Mouse (Mus musculus) thymus, postnatal 25 days (tissue): ENCODE measurements at regions not wholly inside any gene's neighbourhood (a gene's known extent, or its start where the extent isn't known, plus 50 kb on each side); places are given as distances from the start of the nearest gene placed in this dataset.

Source experiments
- DNase-seq: peaks from one replicate; pipeline ENCODE4 v3.0.0; 2022

DNA sequence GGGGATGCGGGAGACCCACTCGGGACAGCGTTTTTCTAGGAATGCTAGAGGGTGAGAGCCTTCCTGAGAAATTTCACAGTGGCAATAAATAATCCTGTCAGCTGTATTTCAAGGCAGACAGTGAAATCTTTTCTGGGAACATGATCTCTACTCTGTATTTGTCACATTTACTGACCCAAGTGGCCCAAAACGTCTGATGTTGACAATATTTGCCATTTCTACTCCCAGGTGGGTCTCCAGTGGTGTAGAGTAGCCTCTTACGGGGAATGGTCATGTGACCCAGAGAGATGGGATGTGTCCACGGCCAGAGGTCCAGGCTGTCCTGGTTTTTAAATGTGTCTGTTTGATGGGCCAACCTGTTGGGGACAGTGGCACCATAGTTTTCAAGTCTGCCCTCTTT is 183.5 kb downstream of the Pten start:
- no peak for DNase-seq

DNA sequence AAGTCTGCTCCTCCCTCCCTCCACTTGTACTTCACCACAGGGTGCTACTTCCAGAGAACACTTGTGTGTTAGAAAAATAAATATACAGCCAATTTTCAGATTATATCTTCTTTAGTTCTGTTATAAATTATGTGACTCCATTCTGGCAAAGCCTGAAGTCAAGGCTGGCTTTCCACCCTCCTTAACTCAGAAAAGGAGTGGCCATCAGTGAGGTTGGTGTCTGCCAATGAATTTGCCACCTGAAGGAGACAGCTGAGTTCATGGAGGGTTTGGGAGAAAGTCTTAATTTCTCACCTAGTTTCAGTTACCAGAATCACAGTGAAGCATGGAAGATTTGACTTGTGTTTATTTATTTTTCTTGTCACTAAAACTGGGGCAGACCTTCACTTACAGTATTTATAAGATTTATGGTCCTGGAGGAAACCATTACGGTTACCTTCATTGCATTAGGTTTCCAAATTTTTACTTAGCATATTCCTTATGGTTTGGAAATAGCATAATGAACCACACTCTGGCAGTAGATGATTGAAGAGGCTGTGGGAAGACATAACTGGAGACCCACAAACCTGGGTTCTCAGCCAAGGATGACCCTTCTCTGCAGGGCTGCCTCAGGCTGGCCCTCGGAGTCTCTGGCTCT is 186.4 kb downstream of the Pten start:
- DNase-seq: no peak

DNA sequence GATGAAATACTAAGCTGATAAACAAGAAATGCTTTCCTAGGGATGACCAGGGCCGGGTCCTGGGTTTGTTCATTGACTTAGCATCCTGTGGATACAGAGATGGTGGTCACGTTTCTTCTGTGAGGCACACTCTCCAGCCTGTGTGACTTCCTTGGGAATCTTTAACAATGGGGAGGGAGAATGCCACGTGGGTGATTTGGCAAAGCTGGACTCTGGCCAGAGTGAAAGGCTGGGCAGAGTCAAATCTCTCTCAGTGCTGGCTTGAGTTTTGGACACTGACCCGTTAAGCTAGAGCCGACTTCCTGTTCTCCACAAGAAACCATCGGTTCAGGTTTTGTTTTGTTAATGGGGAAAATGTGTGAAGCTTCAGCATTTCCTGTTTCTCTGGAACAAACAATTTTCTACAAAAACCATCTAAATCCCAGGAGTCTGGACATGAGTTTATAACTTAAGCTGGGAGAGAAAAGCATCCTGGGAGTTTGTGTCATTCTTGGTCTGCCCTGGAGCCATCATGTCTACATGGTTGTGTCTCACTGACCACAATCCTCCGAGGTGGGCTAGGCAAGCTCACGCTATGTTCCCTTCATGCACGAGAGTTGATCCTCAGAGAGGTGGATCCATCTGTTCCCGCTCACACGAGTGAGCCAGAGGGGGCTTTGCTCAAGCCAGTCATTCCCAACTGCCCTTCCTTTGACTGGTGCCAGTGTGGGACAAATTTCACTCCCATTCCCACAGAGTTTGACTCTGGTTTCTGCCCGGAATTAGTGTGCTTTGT is 190.0 kb downstream of the Pten start:
- DNase-seq: no peak

DNA sequence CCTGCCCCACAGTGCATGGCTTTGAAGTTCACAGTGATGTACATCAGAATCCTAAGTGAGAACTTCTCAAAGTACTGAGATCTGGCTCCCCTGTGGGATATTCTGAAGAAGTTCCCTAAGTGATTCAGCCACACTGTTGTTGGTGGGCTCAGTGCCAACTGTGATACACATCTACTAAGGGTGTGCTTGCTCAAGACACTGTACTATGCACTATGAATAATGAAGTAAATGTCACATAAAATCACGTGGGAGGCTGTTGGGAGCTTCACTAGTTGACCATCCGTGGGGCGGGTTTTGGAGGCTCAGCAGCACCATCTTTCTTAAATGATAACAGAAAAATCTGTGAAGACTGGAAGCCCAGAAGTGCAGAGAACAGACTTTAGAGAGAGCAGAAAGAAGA is 193.0 kb downstream of the Pten start:
- DNase-seq: no peak

DNA sequence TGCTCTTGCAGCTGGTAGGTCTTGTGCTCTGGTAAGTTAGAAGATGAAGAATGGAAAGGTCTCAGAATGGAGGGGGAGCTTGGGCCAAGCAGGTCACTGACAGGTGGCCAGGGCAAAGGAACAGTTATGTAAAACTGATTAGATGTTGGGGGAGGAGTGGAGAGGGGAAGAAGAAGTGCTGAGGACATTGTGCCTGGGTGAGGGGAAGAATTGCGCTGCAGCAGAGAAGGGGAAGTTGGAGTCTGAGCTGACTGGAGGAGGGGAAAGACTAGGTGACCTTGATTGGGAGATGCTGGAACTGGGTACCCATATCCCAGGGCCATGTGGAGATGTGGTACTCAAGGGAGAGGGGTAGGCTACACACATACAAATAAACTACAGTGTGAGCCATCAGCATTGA is 193.5 kb downstream of the Pten start:
- DNase-seq: no peak

DNA sequence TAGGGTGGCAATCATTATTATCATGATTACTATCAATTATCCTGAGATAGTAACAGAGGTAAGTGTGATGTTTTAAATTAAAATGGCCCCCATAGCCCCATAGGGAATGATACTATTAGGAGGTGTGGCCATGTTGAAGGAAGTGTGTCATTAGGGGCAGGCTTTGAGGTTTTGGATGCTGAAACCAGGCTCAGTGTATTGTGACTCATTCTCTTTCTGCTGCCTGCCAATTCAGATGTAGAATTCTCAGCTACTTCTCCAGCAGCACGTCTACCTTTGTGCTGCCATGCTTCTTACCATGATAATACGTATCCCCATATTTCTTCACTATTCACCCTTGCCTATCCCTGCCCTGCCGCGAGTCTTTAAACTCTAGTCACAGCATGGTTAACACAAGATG is 195.1 kb downstream of the Pten start:
- no peak for DNase-seq

DNA sequence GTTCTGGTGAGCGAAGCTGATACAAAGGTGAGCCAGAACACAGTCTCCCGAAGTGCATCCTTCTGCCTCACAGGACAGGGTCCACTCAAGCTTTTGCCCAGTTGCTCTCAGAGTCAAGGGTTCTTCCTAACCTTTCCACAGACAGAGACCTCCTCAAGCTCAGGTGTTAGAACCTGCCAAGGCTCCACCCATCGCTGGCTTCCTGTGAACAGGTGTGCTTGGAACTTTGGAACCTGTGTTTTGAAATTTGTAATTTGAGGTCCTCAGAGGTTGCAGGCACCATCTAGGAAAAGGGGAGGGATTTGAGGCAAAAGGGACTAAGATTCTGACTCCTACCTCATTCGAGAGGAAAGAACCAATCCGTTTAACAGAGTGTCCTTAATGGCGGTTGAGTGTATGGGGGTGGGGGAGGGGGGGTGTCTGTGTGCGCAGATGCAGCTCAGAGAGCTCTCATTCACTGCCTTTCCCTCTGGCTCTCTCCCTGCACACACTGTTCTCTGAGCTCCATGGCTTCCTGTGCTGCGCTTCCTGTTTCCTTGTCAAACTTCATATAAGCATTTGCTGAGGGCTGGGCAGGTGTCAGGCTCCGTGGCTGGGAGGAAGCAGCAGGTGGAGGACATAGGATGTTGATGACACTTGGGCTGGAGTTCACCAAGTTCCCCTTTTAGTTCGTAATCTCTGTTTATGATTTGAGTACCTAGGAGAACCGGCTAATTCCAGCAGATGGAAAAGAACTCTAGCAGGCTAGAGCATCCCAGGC is 195.8 kb downstream of the Pten start:
- DNase-seq: peak; percentile 73

DNA sequence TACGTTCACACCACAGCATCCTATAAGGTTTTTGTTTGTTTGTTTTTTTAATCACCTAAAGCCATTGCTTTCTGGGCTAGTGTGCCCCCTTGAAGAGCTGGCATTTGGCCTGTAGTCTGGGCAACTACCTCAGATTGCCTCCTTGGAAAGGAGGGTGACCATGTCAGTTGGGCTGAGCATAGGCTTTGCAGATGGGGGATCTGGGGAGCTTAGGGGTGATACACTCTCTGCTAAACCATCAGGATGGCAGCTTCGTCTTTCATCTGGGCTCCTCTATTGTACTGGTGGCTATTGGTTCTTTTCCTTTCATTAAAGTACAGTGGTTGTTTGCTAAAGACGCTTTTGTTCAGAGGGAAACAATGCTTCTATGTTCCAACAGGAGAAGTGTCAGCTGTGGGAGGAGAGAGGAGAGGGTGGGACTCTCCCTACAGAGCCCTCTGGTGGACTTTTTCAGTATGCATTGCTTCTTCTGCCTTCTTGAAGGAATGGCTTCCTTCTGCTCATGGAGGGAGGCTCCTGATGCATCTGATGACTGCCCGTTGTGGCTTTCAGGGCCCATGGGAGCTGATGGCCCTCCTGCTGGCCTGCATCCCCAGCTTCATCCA is 196.8 kb downstream of the Pten start:
- DNase-seq: peak; percentile 64

DNA sequence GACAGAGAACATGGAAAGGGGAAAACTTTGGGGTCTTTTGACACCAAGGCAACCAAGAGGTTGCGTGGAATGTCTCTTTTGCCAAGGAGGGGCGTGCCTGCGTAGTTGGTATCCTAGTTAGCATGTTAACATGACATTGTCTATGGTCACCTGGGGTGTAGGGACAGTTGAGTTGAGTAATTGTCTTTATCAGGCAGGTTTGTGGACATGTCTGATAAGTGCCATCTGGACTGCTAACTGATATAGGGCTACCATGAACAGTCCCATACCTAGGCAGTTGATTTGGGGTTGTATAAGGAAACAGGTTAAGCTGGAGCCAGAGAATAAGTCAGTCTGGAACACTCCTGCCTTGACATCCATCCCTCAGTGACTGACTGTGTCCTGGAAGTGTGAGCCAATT is 197.6 kb downstream of the Pten start:
- no peak for DNase-seq

DNA sequence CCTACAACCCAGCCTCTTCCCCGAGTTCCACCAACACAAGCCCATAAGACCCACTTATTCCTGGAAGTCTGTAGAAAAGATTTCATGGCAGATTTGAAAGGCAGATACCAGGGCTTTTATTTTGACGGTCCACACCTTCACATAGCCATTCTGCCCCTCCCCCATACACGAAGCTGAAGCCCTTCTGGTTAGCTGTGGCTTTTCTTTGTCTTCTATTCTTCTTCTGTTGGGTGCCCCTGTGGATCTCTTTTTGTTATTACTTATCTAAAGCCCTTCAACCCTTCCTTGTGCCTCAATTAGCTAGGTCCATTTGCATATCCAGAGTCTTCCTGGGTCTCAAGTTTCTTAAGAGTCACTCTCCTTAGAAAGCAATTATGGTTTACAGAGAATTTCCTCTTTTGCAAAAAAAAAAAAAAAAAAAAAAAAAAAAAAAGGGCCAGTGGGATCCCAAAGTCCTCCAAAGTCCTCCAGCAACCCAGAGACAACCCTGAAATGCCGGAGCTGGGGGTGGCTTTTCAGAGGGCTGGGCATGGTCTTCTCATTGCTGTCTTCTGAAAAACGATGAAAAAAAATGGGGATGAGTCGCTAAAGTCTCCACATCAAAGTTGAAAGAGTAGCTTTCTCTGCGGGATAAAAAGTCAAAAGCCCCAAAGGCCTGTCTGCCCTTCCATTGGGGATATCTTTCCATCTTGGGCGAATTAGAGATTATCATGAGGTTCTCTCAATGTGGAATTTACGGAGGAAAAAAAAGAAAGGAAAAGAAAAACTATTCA is 199.0 kb downstream of the Pten start:
- peak; percentile 42 for DNase-seq

DNA sequence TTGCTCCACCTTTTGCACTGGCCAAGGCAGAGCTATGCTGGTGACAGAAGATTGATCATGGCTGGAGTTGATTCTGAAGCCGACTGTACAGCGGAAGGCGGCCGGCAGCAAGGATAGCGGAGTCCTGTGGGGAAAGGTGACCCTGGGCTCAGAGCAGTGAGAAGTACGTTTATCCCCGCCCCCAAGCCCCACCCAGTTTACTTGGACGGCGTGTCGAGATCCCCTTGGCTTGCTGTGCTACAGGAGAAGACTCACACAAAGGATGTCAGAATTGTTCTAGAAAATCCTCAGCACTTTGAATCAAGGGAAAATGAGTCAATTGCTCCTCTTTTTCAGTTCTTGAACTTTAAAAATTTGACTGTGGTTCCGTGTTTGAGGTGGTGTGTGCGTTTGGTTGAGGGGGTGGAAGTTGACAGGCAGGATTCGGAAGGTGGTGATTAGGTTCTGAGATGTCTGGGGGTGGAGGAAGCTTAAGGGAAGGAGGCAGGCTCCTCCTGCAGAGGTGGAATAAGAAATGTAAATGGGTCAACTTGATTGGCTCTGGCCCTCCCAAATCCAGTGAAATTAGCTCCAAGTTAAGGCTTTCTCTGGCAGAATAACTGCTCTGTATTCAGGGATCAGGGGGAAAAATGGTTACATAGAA is 199.7 kb downstream of the Pten start:
- DNase-seq: peak; percentile 41

DNA sequence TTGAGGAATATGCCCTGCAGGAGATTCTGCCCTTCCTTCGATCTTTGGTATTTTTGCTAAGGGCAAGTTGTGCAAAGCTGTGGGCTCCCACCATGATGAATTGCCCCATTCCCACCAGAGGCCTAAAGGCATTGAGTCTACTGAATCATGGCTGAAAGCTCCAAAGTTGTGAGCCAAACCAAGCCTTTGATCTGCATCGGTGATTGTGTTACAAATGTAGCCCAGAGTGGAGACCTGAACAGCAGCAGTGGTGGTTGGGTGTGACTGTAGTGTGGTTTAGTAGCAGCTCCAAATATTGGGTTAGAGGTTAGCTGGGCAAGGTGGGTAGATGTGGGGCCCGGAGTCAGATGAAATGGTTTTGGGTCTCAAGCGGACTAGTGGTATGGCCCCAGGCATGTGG is 201.0 kb downstream of the Pten start:
- DNase-seq: no peak

DNA sequence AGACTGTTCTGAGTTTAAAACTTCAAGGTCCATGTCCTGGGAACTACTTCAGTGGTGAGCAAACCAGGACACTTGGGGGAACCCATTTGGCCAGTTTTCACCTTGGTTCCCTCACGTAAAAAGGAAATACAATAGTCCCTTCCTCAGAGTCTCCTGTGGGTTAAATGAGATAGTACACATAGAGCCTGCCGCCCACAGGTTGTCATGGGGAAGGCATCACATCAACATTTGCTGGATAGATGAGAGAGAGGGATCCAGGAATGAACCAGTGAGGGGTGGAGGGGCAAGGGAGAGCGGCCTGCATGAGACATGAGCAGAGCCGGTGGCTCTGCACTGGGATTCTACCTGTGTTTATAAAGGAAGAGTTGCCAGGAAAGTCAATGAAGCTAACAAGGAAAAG is 201.5 kb downstream of the Pten start:
- DNase-seq: no peak

DNA sequence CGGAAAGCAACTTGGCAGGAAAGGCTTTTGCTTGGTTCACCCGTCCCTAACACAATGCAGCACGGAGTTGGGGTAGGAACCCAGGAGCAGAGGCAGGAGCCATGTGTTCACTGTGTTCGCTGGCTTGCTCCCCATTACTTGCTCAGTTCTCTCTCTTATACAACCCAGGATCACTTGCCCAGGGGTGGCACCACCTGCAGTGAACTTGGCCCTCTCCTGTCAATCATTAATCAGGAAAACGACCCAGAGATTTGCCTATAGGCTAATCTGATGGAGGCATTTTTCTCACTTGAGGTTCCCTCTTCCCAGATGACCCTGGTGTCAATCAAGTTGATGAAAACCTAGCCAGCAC is 202.5 kb downstream of the Pten start:
- no peak for DNase-seq

DNA sequence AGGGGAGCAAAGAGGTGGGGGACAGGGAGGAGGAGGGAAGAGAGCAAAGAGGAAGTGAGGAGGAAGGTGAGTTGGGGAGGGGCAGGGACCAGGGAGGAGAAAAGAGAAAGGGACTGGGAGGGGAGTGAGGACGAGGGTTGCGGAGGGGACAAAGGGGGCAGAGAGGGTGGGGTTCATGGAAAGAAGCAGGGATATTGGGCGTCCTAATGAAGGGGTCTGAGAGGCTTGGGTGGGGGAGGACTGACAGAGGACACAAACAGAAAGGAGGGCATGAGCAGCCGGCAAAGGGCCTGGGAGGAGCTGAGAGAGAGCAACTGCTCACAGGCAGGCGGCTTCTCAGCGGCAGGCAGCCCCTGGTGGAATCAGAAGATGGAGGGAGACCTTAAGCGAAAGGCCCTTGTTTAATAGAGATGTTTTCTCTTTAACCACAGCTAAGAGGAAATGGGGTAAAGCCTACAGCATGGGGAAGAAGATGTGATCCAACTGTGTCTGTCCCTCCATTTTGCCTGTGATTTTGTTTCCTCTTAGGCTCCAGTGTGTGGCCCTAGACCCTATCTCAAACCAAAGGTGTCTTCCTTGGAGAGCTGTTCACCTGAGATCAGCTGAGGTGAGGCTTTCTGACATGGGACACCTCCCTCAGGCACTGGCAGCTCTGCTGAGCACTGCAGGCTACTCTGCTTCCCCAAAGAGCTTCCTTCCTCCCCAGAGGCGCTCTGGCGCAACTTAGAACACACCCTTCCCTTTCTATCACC is 203.1 kb downstream of the Pten start:
- DNase-seq: peak; percentile 58

DNA sequence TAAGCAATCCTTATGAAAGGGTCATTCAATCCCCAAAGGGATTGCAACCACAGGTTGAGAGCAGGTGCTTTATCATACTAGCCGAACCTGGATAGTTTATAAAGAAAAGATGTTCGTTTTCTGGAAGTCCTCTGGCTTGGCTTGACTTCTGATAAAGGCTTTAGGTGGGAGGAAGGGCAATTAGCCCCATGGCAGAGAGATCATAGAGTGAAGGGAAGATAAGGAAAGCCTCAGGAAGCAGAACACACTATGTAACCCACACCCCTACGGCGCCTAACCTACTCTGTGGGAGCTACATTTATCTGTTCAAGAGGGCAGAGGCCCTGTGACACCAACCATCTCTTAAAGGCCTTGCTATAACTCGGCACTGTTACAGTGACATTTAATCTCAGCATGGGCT is 204.2 kb downstream of the Pten start:
- no peak for DNase-seq

DNA sequence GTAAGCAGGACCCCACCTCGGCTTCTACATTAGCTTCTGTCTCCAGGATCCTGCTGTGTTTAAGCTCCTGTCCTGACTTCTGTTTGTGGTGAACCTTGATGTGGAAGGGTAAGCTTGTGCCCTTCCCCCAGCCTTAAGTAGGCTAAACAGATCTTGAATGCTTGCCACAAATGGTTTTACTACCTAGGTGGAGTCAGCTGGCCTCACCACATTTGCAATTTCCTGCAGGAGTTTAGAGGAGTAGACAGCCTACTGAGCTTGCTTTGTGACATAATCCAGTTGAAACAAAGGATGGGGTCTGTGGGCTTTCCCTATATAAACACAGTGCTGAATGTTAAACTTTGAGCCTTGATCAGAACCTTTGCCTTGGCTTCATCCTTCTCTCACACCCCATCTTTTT is 206.7 kb downstream of the Pten start:
- peak; percentile 52 for DNase-seq

DNA sequence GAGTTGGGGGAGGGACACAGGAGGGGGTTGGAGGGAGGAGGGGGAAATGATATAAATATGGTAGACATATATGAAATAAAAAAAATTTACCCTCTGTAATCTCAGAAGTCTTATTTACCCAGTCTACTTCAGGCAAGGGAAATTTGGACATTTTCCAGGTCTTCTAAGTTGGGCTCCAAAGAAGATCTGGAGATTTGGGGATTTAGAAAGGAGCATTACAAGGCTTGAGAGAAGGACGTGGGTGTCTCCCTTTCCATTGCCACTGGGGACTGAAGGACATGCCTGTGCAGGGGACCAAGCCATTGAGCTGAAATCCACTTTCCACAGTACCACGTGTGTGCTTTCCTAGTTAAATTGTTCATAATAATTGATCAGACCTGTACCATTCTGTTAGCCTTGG is 208.2 kb downstream of the Pten start:
- no peak for DNase-seq

DNA sequence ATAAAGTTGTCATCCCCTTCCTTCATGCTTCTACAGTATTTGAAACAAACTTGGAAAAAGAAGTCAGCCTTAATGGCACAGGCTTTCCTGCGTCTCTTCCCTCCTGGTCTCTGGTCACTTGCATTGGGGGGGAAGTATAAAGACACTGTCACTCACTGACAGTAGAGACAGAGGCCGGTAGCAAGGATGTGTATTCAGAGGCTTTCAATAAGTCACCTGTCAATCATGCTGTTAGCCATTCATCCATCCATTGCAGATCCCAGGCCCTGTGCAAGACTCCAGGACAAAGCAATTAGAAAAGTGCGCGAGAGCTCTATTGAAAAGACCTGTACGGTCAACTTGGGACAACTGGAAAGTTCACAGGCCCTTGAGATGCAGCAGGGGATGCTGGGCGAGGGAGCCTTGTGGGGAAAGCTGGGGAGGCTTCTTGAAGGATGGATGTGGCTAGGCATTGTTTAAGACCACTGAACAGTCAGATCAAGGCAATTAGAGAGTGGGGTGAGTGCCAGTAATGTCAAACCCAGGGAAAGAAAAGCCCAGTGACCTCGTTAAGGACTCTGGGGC is 212.0 kb downstream of the Pten start:
- no peak for DNase-seq

DNA sequence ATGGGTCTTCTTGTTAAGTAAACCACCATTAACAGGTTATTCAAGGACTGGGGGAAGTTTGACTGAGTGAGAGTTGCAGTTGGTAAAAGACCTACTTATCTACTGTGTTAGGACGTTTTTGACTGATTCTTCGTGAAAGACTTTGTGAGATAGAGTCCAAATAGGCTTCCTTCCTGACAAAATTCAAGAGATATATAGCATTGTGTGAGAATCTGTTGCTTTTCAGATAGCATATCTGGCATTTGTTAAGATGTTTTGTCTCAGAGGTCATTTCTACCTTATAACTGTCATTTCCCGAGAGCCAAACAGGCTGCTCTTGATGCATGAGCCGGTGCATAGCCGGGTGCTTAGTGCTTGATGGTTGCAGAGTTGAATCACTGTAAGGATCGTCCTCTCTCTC is 214.8 kb downstream of the Pten start:
- DNase-seq: no peak

DNA sequence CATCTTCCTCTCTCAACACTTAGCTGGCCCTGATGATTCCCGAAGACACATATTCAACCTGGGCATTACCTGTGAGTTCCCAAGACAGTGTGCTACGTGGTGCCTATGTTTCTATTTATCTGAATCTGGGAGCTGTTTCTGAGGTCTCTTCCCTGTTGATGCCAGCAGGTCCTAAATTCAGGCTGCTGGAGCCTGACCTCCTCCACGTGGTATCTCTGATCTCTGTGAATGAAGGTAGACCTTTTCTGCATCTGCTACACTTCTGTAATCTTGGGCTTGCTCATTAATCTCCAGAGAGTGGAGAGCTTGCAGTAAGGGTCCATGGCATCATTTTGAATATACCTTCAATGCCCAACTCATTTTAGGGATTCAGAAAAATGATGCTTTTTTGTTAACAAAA is 215.8 kb downstream of the Pten start:
- no peak for DNase-seq
